Mouse (Mus musculus): ENCODE results near the gene Arhgap23. TPM values are rescaled to one million over a fixed set of nuclear protein-coding genes. Genes with fewer than 3 reads are reported as not detected.

Gene Arhgap23
- polyA plus RNA-seq, 1 experiment from 2014 or later = 6.4 TPM

- H3K4me1 ChIP-seq (ENCODE audit: control insufficient read depth, insufficient read depth, low read length) = peaks cover 23% of the 10 kb centered on the region
- H3K36me3 ChIP-seq (ENCODE audit: control insufficient read depth, insufficient read depth, low read length) = peaks cover 69% of the 10 kb centered on the region
- no peak overlapping the region for H3K9ac ChIP-seq (replicated peaks; ENCODE audit: low read depth, low read length)
- no peaks in the 10 kb centered on the region for H3K9me3 ChIP-seq (ENCODE audit: control insufficient read depth, low read depth, low read length)
- no peak for ATAC-seq (ENCODE audit: insufficient number of reproducible peaks, insufficient read depth, low FRiP score, low read depth)
- H3K27me3 ChIP-seq (ENCODE audit: control insufficient read depth, insufficient read depth, low read length) = no peaks in the 10 kb centered on the region
- no peak overlapping the region for H3K4me2 ChIP-seq (replicated peaks; ENCODE audit: low read depth, low read length)
- H3K4me3 ChIP-seq (ENCODE audit: low read depth, low read length) = no peak overlapping the region
- 96% methylated on average over 15 of the region's 15 CpGs for WGBS
- H3K27ac ChIP-seq (ENCODE audit: low read length) = no peak overlapping the region
Measured at GRCm38 (mm10) chr11:97451625-97452024, 36.3 kb downstream of the Arhgap23 start.

GRCm38 (mm10) chr11:97457120-97457519, 41.8 kb downstream of the Arhgap23 start:
- H3K36me3 ChIP-seq (ENCODE audit: control insufficient read depth, insufficient read depth, low read length) = peaks cover 83% of the 10 kb centered on the region
- no peaks in the 10 kb centered on the region for H3K9me3 ChIP-seq (ENCODE audit: control insufficient read depth, low read depth, low read length)
- WGBS = 78% methylated on average over 4 of the region's 4 CpGs

GRCm38 (mm10) chr11:97461307-97461820, 46.0 kb downstream of the Arhgap23 start:
- ATAC-seq (ENCODE audit: insufficient number of reproducible peaks, insufficient read depth, low FRiP score, low read depth) = peak; percentile 25; the same call in 1 of the 2 replicates
- Histone ChIP-seq H3K36me3 (ENCODE audit: control insufficient read depth, insufficient read depth, low read length) (peaks cover 75% of the 10 kb centered on the region), H3K9ac (replicated peaks; ENCODE audit: low read depth, low read length) (no peak overlapping the region)

More at GRCm38 (mm10) chr11:97457120-97457519, 41.8 kb downstream of the Arhgap23 start:
- Histone ChIP-seq H3K4me2 (replicated peaks; ENCODE audit: low read depth, low read length) (no peak overlapping the region), H3K27me3 (ENCODE audit: control insufficient read depth, insufficient read depth, low read length) (no peaks in the 10 kb centered on the region), H3K9ac (replicated peaks; ENCODE audit: low read depth, low read length) (no peak overlapping the region), H3K4me3 (ENCODE audit: low read depth, low read length) (no peak overlapping the region), H3K27ac (ENCODE audit: low read length) (no peak overlapping the region), H3K4me1 (ENCODE audit: control insufficient read depth, insufficient read depth, low read length) (no peaks in the 10 kb centered on the region)
- ATAC-seq (ENCODE audit: insufficient number of reproducible peaks, insufficient read depth, low FRiP score, low read depth) = no peak

GRCm38 (mm10) chr11:97462538-97462937, 47.2 kb downstream of the Arhgap23 start:
- ATAC-seq (ENCODE audit: insufficient number of reproducible peaks, insufficient read depth, low FRiP score, low read depth) = no peak
- Histone ChIP-seq H3K9ac (replicated peaks; ENCODE audit: low read depth, low read length) (no peak overlapping the region), H3K9me3 (ENCODE audit: control insufficient read depth, low read depth, low read length) (no peaks in the 10 kb centered on the region), H3K27ac (ENCODE audit: low read length) (no peak overlapping the region), H3K4me1 (ENCODE audit: control insufficient read depth, insufficient read depth, low read length) (no peaks in the 10 kb centered on the region), H3K27me3 (ENCODE audit: control insufficient read depth, insufficient read depth, low read length) (no peaks in the 10 kb centered on the region), H3K4me3 (ENCODE audit: low read depth, low read length) (no peak overlapping the region), H3K4me2 (replicated peaks; ENCODE audit: low read depth, low read length) (no peak overlapping the region), H3K36me3 (ENCODE audit: control insufficient read depth, insufficient read depth, low read length) (peaks cover 73% of the 10 kb centered on the region)
- whole genome bisulfite sequencing = 90% methylated on average over 6 of the region's 6 CpGs

More at GRCm38 (mm10) chr11:97461307-97461820, 46.0 kb downstream of the Arhgap23 start:
- 87% methylated on average over 3 of the region's 3 CpGs for WGBS
- Histone ChIP-seq H3K27ac (ENCODE audit: low read length) (no peak overlapping the region), H3K27me3 (ENCODE audit: control insufficient read depth, insufficient read depth, low read length) (no peaks in the 10 kb centered on the region), H3K4me1 (ENCODE audit: control insufficient read depth, insufficient read depth, low read length) (no peaks in the 10 kb centered on the region), H3K4me2 (replicated peaks; ENCODE audit: low read depth, low read length) (no peak overlapping the region), H3K9me3 (ENCODE audit: control insufficient read depth, low read depth, low read length) (no peaks in the 10 kb centered on the region), H3K4me3 (ENCODE audit: low read depth, low read length) (no peak overlapping the region)

- Histone ChIP-seq H3K27me3 (ENCODE audit: control insufficient read depth, insufficient read depth, low read length) (no peaks in the 10 kb centered on the region), H3K4me3 (ENCODE audit: low read depth, low read length) (no peak overlapping the region), H3K9me3 (ENCODE audit: control insufficient read depth, low read depth, low read length) (no peaks in the 10 kb centered on the region), H3K4me2 (replicated peaks; ENCODE audit: low read depth, low read length) (no peak overlapping the region), H3K27ac (ENCODE audit: low read length) (no peak overlapping the region), H3K36me3 (ENCODE audit: control insufficient read depth, insufficient read depth, low read length) (peaks cover 70% of the 10 kb centered on the region), H3K4me1 (ENCODE audit: control insufficient read depth, insufficient read depth, low read length) (no peaks in the 10 kb centered on the region), H3K9ac (replicated peaks; ENCODE audit: low read depth, low read length) (no peak overlapping the region)
- ATAC-seq (ENCODE audit: insufficient number of reproducible peaks, insufficient read depth, low FRiP score, low read depth) = no peak
- WGBS = 63% methylated on average over 33 of the region's 33 CpGs
Measured at GRCm38 (mm10) chr11:97463166-97463565, 47.8 kb downstream of the Arhgap23 start.

DNA sequence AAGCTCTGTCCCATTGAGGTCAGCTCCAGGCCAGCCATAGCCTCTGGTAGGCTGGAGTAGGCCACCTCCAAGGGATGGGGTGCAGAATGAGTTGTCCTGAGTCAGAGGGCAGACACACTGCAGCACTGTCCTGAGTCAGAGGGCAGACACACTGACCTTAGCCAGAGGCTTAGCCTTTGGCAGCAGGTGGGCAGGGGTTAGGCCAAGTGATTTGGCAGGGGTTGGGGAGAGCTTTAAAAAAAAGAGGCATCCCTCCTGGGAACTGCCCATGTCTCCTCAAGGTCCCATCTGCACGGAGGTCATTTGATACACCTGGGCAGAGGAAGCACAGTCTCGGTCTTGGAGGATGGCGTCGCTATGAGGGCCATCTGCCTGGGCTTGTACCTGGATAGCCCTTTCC, 48.7 kb downstream of the Arhgap23 start:
- no peak overlapping the region for H3K27ac ChIP-seq (ENCODE audit: low read length)
- WGBS = 95% methylated on average over 4 of the region's 4 CpGs
- H3K4me1 ChIP-seq (ENCODE audit: control insufficient read depth, insufficient read depth, low read length) = no peaks in the 10 kb centered on the region
- no peaks in the 10 kb centered on the region for H3K9me3 ChIP-seq (ENCODE audit: control insufficient read depth, low read depth, low read length)
- no peaks in the 10 kb centered on the region for H3K27me3 ChIP-seq (ENCODE audit: control insufficient read depth, insufficient read depth, low read length)
- H3K4me2 ChIP-seq (replicated peaks; ENCODE audit: low read depth, low read length) = no peak overlapping the region
- peaks cover 73% of the 10 kb centered on the region for H3K36me3 ChIP-seq (ENCODE audit: control insufficient read depth, insufficient read depth, low read length)
- H3K4me3 ChIP-seq (ENCODE audit: low read depth, low read length) = no peak overlapping the region
- no peak for ATAC-seq (ENCODE audit: insufficient number of reproducible peaks, insufficient read depth, low FRiP score, low read depth)
- no peak overlapping the region for H3K9ac ChIP-seq (replicated peaks; ENCODE audit: low read depth, low read length)

DNA sequence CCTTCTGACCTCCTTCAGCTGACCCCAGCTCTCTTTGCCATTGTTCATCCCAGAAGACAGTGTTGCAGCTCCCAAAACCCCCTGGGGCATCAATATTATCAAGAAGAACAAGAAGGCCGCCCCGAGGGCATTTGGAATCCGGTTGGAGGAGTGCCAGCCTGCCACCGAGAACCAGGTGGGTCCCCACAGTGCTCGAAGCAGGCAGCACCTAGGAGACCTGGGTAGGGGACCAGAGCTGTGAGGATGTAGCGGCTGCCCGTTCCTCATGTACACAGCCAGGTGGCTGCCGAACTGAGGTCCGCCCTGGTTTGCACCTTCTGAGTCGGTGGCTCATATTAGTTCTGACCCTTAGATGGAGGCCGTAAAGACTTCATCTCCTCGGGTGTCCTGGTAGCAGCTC, 50.6 kb downstream of the Arhgap23 start:
- H3K27me3 ChIP-seq (ENCODE audit: control insufficient read depth, insufficient read depth, low read length) = no peaks in the 10 kb centered on the region
- H3K27ac ChIP-seq (ENCODE audit: low read length) = no peak overlapping the region
- WGBS = 92% methylated on average over 12 of the region's 12 CpGs
- no peak overlapping the region for H3K9ac ChIP-seq (replicated peaks; ENCODE audit: low read depth, low read length)
- H3K4me3 ChIP-seq (ENCODE audit: low read depth, low read length) = no peak overlapping the region
- ATAC-seq (ENCODE audit: insufficient number of reproducible peaks, insufficient read depth, low FRiP score, low read depth) = no peak
- H3K36me3 ChIP-seq (ENCODE audit: control insufficient read depth, insufficient read depth, low read length) = peaks cover 76% of the 10 kb centered on the region
- no peaks in the 10 kb centered on the region for H3K4me1 ChIP-seq (ENCODE audit: control insufficient read depth, insufficient read depth, low read length)
- H3K9me3 ChIP-seq (ENCODE audit: control insufficient read depth, low read depth, low read length) = no peaks in the 10 kb centered on the region
- no peak overlapping the region for H3K4me2 ChIP-seq (replicated peaks; ENCODE audit: low read depth, low read length)

DNA sequence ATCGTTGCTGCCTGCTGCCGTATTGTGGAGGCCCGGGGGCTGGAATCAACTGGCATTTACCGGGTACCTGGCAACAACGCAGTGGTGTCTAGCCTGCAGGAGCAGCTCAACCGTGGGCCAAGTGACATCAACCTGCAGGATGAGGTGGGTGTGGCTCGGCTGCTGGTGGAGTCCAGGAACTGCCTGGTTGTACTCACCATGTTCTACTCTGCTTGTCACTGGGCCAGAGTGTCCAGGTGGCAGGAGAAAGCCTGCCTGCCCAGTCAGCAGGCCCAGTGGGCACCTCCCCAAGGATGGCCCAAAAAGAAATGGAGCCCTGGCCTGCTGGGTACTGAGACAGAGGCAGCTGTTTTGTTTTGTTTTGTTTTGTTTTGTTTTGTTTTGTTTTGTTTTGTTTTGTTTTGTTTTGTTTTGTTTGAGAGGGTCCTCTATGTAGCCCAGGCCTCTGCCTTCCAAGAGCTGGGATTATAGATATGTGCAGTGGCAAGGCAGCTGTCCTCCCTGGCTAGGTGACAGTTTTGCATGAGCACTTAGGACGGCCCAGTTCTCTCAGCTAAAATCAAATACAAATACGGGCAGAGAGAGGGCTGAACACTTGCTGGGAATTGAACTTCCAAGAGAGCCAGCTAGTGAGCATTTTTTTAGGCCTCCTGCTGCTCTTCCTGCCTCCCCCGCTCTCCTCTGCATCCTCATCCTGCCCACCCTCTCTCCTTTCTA, 51.3 kb downstream of the Arhgap23 start:
- no peaks in the 10 kb centered on the region for H3K4me1 ChIP-seq (ENCODE audit: control insufficient read depth, insufficient read depth, low read length)
- H3K27me3 ChIP-seq (ENCODE audit: control insufficient read depth, insufficient read depth, low read length) = no peaks in the 10 kb centered on the region
- ATAC-seq (ENCODE audit: insufficient number of reproducible peaks, insufficient read depth, low FRiP score, low read depth) = no peak
- 82% methylated on average over 10 of the region's 10 CpGs for WGBS
- no peak overlapping the region for H3K9ac ChIP-seq (replicated peaks; ENCODE audit: low read depth, low read length)
- H3K4me2 ChIP-seq (replicated peaks; ENCODE audit: low read depth, low read length) = no peak overlapping the region
- H3K4me3 ChIP-seq (ENCODE audit: low read depth, low read length) = no peak overlapping the region
- H3K27ac ChIP-seq (ENCODE audit: low read length) = no peak overlapping the region
- H3K9me3 ChIP-seq (ENCODE audit: control insufficient read depth, low read depth, low read length) = no peaks in the 10 kb centered on the region
- peaks cover 76% of the 10 kb centered on the region for H3K36me3 ChIP-seq (ENCODE audit: control insufficient read depth, insufficient read depth, low read length)

Measured in stomach, embryonic 14.5 days (tissue).